Mouse (Mus musculus) CD4-positive, CD25-positive, alpha-beta regulatory T cell, adult 2 months (primary cell): ENCODE results near the gene Nt5c.
A peak's percentile ranks its signal among the peaks of the same experiment; 100 is the strongest.

Experiments used
- DNase-seq: peaks from one replicate; pipeline ENCODE4 v3.0.0-alpha.2; 2012; ENCODE audit warnings: low read depth, low spot score

Nt5c gene

DNA sequence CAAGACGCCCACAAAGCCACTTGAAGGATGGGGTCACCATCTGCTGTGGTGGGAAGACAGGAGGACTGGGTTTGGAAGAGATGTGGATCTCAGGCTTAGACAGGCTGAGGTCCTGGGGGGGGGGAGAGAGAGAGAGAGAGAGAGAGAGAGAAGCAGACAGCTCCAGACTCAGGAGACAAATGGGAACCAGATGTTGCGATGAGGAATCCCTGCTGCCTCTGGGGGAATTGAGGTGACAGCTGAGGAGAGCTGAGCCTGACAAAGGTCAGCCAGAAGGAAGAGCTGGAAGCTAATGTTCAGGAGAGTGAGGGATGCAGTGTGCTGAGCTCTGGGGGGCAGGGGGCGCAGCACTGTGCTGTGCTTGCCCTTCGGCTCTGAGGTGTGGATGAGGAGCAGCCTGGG, 24.4 kb downstream of the Nt5c start:
- no peak for DNase-seq

DNA sequence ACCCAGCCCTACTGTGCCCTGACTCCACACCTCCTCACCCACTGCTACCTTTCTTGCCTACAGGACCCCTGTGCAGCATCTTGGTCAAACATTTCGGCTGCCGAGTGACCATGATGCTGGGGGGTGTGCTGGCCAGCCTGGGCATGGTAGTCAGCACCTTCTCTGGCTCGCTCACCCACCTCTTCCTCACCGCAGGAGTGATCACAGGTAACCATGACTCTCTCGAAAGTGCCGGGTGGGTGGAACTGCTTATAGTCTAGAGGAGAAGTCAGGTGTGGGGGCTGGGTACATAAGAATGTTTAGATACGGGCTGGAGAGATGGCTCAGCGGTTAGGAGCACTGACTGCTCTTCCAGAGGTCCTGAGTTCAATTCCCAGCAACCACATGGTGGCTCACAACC, 26.8 kb downstream of the Nt5c start:
- peak; percentile 52 for DNase-seq

DNA sequence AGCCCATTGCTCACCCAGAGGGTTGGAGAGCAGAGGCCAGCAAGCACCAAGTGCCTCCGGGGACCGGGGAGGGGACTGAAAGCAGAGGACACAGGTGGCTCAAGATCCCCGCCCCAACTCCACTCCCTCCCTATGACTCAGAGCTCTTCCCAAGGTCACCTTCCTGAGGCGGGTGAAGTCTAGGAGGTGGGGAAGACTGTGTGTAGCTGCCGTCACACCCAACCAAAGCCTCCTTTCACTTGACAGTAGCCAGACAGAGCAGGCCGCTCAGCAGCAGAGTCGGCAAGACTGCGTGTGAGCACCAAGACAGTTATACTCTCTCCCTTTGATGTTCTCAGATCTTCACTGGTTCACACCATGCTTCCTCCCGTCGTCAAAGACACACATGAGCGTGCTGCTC, 28.3 kb downstream of the Nt5c start:
- peak; percentile 76 for DNase-seq

DNA sequence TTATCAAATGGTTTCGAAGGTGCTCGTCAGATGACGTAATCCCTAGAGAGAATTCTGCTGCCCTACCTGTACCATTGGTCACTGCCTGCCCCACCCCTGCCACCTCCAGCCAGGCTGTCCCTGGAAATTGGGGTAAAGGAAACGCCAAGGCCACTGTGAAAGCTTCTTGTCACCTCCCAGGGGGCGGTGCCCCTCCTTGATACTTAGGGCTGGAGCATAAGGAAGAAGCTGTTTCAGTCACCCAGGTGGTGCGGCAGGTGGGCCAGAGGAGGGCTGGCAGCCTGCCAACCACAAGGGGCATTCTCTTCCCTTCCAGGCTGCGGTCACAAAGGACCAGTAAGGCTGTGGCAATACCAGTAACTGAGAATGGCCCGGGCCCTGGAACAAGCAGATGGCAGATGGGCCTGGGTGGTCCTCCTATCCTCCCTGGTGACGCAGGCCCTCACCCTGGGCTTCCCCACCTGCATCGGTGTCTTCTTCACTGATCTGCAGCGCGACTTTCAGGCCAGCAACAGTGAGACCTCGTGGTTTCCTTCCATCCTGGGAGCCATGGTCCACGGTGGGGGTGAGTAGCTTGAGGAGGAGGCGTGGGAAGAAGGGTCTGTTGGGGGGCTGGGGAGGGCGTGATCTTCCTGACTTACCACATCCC, 29.3 kb downstream of the Nt5c start, which contains the start of gene Slc16a5:
TSS of gene Slc16a5 (plus strand) at position 232 of the 649 bp plus-strand sequence.
- DNase-seq, result peak; percentile 44

DNA sequence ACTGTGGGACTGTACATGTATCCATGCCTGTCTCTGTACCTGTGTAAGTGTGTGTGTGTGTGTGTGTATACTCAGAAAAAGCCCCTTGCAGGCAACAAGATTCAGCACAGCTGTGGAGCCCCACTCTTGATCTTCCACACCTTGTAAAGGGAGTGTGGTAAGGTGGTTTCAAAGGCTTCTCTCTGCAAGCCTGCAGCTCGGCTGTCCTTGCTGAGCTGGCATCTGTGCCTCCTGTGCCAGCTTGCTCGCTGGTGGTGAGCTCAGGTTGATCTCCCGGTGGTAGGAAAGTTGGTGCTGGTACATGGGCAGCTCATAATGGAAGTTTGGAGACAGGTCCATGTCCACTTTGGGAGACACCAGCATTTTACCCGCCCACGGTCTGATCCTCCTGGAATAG, 29.8 kb downstream of the Nt5c start:
- DNase-seq, result peak; percentile 45

DNA sequence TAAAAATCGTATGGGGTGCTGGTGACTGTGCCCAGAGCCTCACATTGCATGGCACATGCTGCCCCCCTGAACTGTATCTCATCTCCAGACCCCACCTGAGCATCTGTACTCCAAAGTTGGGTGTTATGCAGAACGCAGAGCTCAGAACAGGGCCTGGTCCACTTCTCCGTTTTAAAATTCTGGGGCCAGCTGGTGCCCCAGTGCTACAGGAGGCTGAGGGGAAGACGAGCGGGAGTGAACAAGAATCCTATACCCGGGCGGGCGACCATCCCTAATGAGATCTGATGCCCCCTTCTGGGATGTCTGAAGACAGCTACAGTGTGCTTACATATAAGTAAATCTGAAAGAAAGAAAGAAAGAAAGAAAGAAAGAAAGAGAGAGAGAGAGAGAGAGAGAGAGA, 30.7 kb downstream of the Nt5c start:
- DNase-seq, result no peak

DNA sequence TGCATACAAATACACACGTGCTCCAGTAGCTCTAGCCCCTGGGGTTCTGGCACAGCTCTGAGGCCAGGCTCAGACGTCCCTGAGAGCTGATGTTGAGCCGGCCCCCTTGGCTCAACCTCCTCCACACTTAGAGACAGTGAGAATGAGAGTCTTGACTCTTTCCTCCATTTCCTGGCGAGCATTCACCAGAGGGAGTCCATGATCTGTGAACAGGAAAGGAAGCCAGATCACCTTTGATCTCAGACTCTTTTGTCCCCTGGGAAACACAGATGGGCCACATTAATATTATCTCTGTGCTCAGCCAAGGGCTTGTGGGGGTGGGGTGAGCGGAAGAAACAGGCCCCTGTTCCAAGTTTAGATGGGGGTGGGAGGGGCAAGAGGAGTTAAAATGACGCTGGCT, 34.3 kb downstream of the Nt5c start:
- DNase-seq, result no peak

DNA sequence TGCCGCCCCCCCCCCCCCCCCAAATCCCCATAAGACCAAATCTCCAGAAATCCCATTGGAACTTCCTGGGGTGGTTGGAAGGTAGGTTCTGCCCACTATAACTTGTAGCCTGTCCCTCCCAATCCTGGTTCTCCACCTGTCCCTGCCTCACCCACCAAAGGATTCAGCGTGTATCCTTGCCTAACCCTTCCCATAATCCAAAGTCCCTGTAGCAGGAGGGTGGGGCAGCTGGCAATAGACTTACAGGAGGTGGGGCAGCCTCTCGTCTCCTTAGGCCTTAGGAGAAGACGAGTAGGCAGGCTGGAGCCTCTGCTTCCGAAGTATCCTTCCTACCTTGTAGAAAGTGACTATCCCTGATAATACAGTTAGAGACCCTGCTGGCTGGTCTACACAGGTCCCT, 35.5 kb downstream of the Nt5c start:
- no peak for DNase-seq

DNA sequence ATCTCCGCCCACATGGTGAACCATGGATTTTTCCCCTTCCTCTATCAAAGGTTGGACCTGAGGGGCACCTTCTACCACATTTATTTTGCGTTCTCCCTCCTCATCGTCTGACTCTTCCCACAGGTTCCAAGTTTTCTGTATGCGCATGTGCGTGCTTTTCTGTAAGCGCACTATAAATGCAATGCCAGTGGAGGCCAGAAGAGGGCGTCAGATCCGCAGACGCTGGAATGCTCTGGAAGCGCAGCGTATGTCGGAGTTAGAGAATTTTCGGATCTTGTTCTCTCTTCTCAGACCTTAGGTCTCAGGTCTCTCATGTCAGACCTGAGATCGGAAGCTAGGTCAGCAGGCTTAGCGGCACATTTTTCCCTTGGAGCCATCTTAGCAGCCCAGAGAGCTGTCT, 36.0 kb downstream of the Nt5c start:
- DNase-seq, result no peak

DNA sequence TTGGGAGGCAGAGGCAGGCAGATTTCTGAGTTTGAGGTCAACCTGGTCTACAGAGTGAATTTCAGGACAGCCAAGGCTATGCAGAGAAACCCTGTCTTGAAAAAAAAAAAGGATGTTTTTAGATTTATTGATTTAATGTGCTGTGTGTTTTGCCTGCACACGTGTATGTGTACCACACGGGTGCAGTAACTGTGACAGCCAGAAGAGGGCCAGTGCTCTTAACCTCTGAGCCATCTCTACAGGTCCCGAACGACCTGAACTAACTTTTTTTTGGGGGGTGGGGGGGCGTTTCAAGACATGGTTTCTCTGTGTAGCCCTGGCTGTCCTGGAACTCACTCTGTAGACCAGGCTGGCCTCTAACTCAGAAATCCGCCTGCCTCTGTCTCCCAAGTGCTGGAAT, 36.8 kb downstream of the Nt5c start:
- DNase-seq, result peak; percentile 29

DNA sequence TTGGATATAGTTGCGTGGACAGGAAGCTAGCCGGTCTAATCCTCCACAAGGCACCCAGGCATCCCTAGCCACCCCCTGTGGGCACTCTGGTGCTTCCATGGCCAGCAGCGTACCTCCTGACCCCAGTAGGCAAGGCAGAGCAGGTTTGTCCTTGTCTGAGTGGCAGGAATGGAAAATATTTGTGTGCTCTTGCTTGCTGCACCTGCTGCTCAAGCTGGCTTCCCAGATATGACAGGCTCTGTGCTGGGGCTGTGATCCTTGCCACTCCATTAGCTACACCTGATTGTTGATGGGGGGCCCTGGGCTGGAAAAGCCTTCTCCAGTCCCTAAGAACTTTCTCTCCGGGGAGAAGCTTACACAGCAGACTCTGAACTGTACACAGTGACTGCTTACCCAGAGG, 38.4 kb downstream of the Nt5c start:
- DNase-seq, result no peak

DNA sequence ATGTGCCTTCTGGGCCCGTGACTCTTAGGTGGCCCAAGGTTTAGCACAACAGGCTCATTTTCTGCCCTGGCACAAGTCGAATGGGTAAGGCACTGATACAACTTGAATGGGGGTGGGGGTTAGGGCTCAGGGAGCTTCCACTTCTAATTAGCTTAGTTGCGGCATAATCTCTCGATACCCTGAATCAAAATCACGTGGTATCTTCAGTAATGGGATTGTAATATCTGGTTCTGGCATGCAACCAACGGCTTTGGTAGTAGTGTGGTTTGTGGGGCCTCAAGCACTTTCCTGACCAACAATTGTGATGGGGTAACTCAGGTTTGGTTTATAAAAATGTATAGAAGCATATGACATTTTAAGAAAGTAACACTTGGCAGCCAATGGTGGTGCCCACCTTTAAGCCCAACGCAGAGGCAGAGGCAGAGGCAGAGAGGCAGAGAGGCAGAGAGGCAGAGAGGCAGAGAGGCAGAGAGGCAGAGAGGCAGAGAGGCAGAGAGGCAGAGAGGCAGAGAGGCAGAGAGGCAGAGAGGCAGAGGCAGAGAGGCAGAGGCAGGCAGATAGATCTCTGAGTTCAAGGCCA, 39.3 kb downstream of the Nt5c start:
- DNase-seq, result no peak

DNA sequence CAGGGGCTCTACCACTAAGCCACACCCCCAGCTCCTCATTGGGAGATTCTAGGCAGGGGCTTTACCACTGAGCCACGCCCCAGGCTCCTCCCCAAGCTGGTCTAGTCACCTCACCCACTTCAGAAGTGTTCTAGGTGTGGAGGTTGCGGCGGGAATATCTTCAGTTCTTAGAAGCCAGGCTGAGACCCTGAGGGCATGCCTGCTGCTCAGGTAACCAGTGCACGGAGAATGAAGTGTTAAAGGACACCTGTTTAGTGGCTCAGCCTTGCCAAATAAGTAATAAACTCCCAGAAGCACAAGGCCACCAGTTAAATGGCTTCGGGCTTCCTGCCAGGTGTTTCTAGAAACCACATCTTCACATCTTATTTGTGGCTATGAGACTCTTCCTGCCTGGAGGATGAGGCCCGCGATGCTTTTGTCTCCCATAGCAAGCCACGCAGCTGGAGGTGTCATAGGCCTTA, 39.9 kb downstream of the Nt5c start:
- DNase-seq, result peak; percentile 84

DNA sequence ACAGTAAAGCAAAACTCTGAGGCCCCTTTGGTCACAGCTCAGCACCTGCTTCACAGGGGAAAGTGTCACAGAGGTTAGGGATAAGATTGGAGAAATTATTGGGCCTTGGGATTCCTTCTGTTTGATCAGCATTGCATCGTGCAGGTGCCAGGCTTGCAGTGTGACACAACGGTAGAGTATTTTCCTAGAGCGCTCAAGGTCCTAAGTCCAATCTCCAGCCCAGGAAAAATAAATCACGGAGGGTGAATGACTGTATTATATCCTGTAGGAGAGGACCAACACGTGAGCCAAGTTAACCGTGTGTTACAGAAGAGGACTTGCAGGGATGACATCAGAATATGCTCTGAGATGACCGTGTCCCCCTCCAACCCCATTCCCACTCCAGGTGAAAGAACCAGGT, 41.5 kb downstream of the Nt5c start:
- DNase-seq, result no peak

DNA sequence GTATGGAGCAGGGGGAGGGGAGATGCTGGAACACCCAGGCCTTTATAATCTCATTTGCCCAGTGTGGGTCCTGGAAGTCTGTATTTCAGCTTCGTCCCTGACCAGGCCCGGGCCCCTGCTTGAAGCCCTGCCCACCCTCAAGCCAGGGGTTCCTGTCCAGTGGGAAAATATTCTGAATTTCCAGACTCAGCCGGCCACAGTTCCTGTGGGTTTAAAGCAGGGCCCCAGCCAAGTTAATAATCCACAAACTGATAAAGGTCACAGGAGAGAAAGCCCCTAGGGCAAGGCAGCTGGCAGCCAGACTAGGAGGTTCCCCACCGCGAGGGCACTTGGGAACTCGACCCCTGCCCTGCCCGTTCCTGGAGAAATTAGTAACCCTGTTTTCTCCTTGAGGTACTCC, 42.7 kb downstream of the Nt5c start:
- DNase-seq, result no peak

DNA sequence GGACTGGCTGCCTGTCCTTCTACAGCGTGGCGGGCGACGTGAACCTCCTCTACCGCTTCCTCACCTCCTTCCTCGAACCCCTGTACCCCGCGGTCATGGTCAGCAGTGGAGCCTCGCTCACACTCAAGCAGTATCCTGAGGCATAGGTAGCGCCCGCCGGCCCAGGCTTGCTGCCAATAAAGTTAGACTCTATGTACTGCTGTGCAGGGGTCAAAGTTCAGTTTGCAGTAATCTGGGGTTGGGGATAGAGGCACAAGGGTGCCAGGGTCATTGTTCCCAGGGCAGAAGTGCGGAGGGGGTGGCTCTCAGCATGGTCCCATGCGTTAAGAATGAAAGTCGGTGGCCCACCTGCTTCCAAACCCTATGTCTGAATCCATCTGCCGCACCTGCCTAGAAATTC, 43.6 kb downstream of the Nt5c start:
- no peak for DNase-seq

DNA sequence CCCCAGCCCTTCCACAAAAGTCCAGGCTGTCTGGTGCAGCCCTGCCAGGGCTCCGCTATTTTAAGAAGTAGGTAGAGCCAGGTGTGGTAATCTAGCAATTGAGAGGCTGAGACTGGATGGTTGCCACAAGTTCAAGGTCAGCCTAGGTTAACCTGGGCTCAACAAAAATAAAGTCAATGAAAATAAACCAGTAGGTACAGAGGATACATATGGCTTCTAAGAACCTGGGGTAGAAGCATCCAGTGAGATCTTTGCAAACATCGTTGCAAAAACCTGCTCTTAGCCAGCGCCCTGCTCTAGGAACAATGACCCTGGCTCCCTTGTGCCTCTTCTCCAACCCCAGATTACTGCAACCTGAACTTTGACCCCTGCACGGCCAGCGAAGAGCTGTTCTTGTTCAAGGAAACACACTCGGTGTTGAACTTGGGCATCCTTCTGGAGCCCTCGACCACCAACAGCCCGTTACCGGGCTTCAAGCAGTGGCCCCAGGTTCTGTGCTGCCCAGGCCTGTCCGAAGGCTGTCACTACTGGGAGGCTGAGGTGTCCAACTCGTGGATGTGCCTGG, 44.3 kb downstream of the Nt5c start:
- DNase-seq, result no peak

DNA sequence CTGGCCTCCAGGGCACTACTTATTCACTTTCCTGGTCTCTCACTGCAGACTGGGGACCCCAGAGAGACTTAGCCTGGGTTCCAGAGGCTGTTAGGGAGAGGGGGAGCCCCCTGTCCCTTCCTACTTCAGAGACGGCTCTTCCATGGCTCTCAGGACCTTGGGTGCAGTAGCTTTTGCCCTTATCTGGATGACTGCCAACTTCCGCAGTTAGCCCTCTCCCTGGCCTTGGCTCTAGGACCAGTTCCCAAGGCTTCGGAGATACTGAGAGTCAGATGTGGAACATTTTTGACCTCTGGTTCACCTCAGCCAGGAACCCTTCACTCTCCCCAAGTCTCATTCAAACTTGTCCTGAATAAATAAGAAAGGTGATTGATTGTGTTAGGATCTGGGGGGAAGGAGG, 44.8 kb downstream of the Nt5c start:
- no peak for DNase-seq

DNA sequence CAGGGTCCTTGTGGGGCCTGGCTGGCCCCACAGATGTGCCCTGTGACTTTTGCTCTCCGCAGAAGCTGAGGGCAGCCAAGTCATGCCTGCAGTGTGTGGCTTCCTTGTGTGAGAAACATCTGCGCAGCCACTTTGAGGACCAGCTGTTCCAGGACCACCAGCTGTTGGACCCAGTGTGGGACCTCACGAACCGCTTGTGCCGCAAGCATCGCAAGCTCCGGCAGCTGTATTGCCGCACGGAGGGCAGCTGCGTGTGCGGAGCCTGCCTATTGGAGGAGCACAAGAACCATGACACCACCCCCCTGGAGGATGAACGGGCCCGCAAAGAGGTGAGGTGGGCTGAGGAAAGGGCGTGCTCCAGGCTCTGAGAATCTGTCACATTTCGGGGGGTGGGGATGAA, 50.2 kb downstream of the Nt5c start:
- no peak for DNase-seq
